Mouse (Mus musculus): Measurements from ENCODE around the gene Abcb5.
"Not testable (repeated sequence)": the region's sequence is repeated elsewhere in the genome, so short reads cannot be mapped to it uniquely, and the experiment has no call there.

Gene Abcb5

DNA sequence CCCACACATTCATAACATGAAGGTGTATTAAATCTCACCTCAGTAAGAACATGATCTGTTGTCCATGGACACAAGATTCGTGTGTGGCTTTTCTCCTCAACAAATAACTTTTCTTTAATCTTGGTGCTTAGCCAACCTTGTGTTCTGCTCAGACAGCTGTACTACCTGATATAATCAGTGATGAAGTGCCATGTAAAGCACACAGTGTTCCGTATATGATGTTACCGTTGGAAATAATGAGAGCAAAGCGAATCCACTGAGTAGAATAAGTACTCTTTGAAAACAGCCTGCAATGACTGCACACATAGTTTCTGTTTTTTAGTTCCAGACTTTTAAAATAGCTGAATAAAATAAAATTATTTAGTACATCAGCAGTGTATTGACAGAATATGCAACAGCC lies at the start of gene Abcb5:
TSS of gene Abcb5 (minus strand) at position 101 of the 400 bp plus-strand sequence.
- DNase-seq: no peak

GRCm38 (mm10) chr12:118999230-118999629 lies 33.0 kb upstream of the Abcb5 start:
- no peak for DNase-seq

GRCm38 (mm10) chr12:118994328-118995166 lies 28.3 kb upstream of the Abcb5 start:
- DNase-seq: no peak

DNA sequence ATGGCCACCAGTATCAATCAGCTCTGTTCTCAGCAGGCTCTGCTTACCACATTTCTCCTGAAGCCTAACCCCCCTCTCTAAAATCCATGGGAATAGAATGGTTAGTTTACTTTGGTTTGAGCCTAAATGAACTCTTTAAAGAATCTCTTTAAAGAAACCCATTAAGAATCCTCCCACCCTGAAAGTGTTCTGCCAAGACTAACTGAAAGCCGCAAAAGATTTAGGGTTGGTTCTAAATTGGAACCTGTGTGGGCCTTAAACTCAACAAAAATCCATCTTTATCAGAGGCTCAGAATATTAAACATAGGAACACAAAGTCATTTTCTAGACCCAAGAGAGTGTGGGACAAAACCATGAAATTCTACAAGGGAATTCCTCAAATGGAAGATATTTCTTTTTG lies 18.6 kb upstream of the Abcb5 start:
- no peak for DNase-seq

DNA sequence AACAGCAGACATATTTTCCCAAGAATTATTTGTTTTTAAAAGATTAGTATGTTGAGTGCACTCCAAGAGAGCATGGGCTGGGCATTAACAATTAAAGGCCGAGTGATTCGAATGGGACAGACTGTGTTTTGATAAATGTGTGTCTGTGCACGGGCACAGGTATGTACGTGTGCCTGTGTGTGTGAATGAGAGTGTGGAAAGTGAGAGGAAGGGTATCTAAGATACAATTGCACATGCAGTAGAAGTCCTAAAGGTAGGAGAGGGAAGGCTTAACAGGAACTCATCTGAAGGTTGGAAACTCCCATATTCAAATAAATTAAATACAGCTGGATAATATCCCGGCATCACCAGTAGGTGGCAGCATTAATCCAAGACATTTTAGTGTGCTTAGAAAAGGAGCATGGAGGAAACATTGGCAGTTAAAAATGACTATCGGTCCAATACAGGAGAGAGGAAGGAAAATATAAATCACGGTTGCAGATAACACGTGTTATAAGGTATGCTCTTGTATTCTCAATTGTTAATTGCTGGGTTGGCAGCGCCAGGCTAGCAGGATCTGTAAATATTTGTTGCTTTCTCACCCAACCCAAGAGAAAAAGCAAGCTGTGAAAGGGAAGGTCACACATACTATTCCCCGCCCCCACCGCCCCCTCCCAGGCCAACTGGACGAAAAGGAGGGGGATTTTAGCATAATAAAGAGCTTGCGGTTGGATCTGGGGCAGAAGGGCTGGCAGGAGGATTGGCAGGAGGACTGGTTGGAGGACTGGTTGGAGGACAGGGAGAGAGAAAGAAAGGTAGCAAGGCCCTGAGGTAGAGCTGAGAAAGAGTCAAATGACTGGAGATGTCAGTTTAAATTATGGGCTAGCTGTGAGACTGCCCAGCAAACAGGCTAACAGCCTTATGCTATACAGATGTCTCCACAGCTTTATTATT lies 35.6 kb downstream of the Abcb5 start:
- peak; percentile 27 to 69 for DNase-seq

DNA sequence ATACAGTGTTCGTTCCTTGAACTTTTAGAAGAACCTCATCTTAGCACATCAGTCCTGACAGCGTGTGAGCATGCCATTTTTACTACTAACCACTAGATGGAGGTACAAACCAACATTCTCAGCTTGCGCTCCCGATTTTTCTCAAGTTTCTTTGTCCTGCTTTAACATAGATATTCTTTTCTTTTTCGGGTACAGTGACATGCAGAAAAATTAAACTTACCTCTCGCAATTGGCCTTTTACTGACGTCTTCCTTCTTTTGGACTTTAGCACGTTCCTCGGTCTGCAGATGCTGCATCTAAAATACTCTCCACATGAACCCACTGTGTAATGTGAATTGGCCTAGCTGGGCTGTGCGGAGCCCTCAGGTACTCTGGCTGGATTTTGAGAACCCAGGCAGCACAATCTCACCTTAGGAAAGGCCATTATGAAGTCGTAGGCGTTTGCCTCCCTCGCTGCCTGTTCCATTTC lies 39.4 kb downstream of the Abcb5 start:
- peak; percentile 4 to 8 for DNase-seq

GRCm38 (mm10) chr12:118923874-118924273 lies 42.3 kb downstream of the Abcb5 start:
- DNase-seq: not testable (repeated sequence)

DNA sequence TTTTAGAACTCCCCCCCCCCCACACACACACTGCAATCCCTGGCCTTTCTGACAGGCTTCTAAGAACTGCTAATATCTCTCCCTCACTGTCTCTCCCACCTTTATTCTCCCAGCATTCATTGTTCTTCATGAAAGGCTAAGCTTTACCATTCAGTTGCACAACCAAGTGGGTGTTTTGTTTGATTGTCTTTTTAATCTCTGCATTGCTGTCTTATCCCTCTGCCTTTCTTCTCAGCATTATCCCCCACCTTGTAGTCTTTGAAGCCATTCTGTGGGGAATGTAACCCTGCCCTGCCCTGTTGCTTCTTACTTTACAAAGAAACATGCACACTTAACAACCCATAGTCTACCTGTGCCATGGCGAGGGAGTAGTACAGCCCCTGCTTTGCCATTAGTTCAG lies 48.5 kb downstream of the Abcb5 start:
- DNase-seq: no peak

DNA sequence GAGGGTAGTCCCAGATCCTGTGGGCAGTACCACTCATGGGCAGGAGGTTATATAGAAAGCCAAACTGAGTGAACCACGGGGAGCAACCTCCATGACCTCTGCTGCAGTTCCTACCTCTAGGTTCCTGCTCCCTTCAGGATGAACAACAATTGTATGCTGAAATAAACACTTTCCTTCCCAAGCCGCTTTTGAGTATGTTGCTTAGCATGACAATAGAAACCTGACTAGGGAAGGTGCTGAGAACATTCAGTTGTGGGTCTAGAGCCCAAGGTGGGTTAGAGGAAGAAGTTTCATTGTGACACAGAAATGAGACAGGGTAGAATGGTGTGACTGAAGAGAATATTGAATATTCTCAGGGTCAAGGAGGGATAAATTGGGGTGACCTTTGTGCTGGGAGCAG lies 55.9 kb downstream of the Abcb5 start:
- DNase-seq: no peak

- no peak for DNase-seq
Measured at GRCm38 (mm10) chr12:118902249-118902648, 64.0 kb downstream of the Abcb5 start.

DNA sequence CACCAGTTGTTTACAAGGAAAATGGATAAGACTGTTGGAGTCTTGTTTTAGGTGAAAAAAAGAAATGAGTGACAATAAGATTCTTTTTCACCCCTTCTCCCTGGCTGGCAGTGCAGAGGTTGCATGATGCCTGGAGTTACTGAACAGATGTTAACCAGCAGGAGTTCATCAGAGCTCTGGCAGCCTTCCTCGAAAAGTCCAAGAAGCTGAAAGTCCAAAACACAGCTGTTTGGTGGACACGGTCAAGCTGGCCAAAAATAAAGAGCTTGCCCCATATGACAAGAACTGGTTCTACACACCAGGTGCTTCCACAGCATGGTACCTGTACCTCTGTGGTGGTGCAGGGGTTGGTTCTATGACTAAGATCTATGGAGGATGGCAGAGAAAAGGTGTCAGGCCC lies 78.3 kb downstream of the Abcb5 start:
- no peak for DNase-seq

- no peak for DNase-seq
Measured at GRCm38 (mm10) chr12:118882790-118883189, 83.4 kb downstream of the Abcb5 start.

DNA sequence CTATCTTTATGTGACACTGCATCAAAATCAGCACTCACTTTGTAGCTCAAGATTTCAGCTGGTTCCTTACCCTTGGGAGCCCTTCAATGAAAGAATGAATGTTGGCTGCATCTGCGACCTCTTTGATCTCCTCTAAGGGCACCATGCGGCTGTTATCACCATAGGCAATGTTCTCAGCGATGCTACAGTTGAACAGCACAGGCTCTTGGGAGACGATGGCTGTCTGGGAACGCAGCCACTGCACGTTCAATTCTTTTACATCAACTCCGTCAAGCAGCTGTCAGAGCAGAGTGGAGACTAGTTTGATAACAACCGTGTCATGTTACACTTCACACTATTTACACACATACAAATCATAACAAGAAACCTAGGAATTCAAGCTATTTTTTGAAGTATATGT lies 93.5 kb downstream of the Abcb5 start:
- DNase-seq: no peak

DNA sequence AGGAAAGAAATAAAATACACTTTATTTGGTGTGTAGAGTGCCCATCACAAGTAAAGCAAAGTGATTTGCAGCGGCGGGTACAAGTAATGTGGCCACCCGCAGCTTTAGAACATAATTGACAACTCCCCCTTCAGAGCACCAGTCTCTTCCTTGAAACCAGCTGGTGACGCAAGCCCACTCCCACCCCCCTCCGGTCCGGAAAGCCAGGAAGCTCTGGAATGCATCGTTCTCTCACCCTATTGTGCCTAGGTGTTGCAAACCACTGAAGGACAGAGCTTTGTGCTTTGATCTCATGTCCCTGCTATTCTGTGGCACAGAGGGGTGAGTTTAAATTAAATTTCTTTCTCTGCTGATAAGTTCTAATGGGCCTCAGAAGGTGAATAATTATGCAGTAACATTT lies 110.1 kb downstream of the Abcb5 start:
- no peak for DNase-seq

DNA sequence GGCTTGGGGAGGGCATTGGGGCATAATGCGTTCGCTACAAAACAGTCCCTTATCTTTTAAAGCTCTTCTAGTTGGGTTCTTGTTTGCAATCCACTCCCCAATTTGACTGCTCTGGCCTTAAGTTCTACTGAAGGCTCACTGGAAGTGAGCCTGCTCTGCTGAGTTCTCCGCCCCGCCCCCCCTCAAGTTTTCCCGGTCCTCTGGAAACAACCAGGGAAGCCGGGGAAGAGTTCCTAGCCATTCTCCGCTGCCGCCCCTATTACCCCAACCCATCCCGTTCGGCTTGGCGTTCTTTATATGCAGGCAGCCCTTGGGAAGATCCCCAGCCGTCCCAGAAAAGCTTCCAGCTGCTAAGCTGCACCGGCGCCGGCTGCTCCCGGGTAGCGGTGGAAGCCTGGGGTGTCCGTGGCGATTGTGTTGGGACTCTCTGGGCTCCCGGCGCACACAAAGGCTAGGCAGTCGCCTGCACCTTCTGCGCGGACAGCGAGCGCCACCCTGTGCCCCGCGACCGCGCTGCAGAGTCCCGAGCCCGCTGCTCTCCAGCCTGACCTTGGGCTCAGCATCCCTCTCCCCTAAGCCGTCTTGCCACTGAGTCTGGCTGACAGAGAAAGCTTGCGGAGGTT lies 111.3 kb downstream of the Abcb5 start:
- peak; percentile 67 to 79 for DNase-seq

DNA sequence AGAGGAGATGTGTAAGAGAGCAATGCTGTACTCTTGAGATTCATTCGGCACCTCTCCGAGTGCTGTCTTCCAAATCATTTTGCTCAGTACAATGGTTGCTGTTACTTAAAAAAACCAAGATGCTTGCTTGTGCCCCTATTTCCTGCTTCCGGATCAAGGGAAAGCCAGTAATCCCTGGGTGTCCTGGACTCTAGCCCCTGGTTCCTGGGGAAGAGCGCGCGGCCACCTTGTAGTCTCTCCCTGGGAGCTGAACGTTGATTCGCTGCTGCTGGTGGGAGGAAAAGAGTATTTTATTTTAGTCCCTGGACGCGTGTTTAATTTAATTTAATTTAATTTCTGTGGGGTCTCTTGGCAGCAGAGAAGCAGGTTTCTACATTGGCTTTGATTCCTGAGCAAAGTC lies 111.8 kb downstream of the Abcb5 start:
- DNase-seq: no peak

DNA sequence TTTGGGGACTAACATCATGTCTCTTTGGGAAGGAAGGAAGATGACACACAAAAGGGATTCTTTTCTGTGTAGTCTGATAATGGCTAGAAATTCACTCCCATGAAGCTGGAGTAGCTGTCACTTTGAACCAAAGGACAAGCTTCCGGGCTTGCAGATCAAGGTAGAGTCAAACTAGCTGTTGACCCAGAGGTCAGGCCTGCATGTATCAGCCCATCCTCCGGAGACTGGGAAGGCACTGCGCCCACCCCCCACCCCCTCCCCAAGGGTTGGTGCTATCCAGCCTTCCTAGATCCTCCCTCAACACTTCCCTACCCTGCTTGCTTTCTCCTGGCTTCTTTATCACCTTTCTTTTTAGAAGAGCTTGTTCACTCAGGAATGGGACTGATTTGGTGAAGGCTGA lies 112.9 kb downstream of the Abcb5 start:
- no peak for DNase-seq

- no peak for DNase-seq
Measured at GRCm38 (mm10) chr12:118850851-118851410, 115.3 kb downstream of the Abcb5 start.

GRCm38 (mm10) chr12:118849996-118850395 lies 116.2 kb downstream of the Abcb5 start:
- DNase-seq: peak in 1 of 2 experiments; percentile 13

DNA sequence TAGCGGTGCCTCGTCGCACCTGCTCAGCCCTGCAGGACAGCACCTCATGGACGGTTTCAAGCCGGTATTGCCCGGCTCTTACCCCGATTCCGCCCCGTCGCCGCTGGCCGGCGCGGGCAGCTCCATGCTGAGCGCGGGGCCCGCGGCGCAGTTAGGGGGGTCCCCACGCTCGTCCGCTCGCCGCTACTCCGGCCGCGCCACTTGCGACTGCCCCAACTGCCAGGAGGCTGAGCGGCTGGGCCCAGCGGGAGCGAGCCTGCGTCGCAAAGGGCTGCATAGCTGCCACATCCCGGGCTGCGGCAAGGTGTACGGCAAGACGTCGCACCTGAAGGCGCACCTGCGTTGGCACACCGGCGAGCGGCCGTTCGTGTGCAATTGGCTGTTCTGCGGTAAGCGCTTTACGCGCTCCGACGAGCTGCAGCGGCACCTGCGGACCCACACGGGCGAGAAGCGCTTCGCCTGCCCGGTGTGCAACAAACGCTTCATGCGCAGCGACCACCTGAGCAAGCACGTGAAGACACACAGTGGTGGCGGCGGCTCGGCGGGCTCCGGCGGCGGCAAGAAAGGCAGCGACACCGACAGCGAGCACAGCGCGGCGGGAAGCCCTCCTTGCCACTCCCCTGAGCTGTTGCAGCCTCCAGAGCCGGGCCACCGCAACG lies 116.9 kb downstream of the Abcb5 start:
- peak in 1 of 2 experiments; percentile 16 for DNase-seq

- DNase-seq: peak; percentile 13 to 14
Measured at GRCm38 (mm10) chr12:118848496-118849202, 117.6 kb downstream of the Abcb5 start.
